Mouse (Mus musculus) frontal cortex, postnatal 10 days (tissue): Measurements from ENCODE around the gene Srp72.
"Not testable (repeated sequence)": the region's sequence is repeated elsewhere in the genome, so short reads cannot be mapped to it uniquely, and the experiment has no call there.

Experiments used
- DNase-seq, 2 experiments: peaks; one replicate each; pipeline ENCODE4 v3.0.0; 2022; ENCODE audit warnings: low spot score in 2 of 2, mixed read lengths in 1 of 2

Gene Srp72

DNA sequence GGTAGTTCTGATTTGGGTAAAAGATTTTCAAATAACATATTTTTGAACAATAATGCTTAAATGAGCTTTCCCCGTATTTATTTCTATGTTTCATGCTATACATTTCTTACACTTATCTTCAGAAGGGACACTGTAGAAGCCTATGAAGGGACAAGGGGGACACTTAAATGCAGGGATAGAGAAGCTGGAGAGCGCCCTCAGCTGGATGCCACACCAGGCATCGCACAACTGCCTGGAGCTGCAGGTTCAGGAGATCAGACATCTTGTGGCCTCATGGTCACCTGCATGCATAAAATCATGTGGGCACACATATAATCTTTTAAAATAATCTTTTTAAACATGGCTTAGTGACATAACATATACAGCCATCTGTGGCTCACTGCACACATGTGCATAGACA is 9.8 kb upstream of the Srp72 start:
- DNase-seq, result no peak

DNA sequence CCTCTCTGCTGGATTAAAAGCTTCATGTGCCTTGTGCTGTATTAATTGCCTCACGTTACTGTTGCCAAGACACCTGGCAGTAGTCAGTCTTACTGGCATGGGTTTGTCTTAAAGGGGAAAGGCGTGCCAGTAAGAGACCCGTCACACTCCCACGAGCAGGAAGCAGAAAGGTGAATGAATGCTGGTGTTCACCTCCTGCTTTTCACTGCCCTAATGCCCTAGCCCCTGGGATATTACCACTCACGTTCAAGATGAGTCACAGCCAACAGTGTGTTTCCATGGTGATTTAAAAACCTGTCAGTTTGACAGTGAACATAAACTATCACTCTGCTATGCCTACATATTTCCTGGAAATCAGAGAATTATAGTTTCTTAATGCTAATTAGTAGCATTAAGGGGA is 5.2 kb upstream of the Srp72 start:
- no peak for DNase-seq

DNA sequence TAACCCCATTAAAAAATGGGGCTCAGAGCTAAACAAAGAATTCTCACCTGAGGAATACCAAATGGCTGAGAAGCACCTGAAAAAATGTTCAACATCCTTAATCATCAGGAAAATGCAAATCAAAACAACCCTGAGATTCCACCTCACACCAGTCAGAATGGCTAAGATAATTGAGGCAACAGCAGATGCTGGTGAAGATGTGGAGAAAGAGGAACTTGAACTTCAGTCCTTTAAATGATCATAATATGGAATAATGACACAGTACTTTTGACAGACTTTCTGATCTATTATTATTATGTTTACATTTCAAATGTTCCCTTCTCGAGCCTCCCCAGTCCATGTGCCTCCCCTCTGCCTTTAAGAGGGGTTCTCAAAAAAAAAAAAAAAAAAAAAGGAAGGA is 3.4 kb upstream of the Srp72 start:
- not testable (repeated sequence) for DNase-seq

DNA sequence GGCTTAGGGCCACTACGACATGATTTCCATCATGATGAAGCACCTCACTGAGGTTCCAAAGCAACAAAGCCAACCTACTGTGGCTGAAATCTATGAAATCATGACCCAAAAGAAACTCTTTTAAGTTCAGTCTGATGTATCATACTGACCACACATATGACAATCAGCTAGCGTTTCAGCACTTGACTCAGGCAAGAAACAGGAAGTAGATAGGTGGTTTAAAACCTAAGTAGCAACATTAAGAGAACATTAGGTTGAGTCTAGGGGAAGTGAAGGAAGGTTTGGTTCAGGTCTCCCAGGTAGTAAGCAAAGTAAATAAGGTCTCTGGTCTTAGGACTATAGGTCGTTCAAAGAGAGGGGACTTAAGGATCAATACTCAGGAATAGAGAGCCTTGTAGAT is 995 bp upstream of the Srp72 start:
- no peak for DNase-seq

DNA sequence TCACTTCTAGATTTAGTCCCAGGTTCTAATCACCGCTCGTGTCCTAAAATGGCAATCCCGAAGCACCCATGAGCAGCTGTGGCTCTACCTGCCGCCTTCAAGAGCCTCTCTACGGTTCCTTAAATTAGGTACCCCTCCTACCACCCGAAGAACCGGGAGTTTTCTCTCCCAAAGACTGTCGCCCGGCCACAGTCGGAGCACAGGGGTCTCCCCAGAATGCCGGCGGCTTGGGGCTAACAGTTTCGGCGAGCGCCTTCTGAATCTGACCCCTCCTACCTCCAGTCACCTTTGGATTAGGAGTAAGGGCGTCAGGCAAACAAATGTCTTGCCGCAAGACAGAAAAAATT is 303 bp upstream of the Srp72 start:
- DNase-seq, result no peak

DNA sequence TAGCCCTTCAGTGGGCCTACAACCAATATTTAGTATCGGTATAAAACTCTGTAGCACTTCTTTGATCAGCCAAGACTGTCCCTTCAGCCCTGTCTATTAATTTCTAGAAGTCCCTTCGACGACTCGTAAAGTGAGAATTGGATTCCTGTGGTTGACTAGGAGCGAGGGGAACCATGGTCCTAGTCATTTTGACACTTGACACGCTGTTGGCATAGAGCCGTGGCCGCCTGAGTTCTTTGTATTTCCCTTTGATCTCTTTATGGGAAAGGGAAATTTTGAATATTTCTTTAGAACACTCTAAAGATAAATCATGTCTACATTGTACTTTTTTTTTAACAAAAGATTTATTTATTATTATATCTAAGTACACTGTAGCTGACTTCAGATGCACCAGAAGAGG is 1.3 kb downstream of the Srp72 start:
- DNase-seq, result no peak

DNA sequence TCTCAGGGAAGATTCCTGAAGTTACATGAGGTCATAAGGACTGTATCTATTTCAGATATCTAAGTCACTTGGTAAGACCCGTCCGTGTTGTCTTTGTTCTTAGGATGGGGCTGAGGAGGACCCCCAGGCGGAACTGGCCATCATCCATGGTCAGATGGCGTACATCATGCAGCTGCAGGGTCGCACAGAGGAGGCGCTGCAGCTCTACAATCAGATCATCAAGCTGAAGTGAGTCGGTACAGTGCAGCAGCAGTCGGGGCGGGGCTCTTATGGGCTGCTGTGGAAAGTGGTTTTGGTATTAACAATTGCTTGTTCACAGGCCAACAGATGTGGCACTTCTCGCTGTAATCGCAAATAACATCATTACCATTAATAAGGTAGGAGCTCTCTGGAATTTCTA is 9.5 kb downstream of the Srp72 start:
- no peak for DNase-seq

DNA sequence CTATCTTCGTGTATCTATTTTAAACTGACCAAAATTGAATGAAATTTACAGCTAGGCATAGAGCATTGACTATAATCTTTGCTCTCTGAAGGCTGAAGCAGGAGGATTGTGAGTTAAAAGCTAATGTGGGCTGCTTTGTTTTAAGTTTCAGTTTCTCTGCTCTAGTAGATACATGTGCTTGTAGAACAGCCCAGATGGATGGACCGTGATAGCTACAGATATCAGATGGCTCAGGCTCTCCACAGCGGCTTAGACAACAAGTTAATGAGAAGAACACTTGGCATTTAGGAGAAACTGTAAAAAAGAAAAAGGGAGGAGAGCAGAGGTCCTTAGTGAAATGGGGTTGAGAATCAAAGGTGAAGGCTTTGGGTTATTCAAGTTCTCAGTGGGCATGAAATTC is 16.3 kb downstream of the Srp72 start:
- no peak for DNase-seq

DNA sequence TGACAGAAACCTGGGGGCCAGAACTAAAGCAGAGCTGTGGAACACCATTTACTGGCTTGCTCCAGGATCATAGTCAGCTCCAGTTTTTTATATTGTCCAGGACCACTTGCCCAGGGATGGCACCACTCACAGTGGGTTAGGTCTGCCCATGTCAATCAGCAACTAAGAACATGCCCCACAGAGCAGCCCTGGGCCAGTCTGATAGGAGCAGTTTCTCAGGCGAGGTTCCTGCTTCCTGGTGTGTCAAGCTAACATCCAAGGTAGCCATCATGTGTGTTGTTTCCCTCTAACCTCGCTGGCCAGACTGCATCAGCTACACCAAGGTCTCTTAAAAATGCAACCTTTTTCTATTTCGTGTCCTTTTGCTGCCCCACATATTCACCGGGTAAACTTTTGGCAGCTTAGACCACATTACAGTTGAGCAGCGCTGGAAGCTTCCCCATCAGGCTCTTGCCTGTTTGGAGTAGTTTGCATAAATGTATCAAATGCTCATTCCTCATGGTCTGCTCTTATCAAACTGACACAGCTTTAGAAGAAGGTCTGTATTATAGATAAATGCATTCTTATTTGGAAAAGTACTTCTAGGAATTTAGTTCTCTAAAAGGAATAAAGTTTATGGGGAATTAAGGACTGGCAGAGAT is 18.8 kb downstream of the Srp72 start:
- no peak for DNase-seq

DNA sequence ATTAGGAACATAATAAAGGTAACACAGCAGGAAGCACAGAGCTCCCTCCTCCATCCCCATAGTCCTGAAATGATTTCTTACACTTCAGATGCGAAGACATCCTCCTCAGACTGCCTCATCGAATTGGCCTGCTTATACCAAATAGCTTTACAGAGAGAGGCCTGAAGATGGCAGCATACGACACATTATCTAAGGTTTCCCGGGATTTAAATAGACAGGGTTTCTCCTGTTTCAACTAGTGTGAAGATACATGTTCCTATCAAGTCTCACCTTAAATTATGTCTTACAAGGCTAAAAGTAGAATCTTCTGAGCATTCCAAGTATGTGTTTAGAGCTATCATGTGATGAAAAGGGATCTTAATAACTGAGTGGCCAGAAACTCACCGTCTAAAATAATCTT is 23.9 kb downstream of the Srp72 start:
- peak in 1 of 2 experiments; percentile 29 for DNase-seq

DNA sequence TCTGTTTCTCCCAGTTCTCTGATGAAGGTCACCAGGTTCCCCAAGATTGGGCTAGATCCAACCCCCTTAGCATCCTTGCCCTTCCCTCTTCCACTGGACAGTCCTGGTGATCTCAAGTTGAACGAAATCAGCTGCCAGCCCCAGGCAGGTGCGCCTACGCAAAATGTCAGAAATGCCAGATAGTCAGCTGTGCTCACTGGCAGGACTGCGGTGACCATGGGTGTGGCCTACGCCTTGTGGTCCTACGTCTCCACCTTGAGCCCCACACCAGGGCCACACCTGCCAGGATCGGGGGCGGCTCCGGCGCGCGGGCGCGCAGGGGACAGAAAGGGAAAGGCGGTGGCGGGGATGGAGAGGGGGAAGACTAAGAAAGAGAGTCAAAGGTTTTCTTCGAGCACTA is 26.7 kb downstream of the Srp72 start:
- no peak for DNase-seq

DNA sequence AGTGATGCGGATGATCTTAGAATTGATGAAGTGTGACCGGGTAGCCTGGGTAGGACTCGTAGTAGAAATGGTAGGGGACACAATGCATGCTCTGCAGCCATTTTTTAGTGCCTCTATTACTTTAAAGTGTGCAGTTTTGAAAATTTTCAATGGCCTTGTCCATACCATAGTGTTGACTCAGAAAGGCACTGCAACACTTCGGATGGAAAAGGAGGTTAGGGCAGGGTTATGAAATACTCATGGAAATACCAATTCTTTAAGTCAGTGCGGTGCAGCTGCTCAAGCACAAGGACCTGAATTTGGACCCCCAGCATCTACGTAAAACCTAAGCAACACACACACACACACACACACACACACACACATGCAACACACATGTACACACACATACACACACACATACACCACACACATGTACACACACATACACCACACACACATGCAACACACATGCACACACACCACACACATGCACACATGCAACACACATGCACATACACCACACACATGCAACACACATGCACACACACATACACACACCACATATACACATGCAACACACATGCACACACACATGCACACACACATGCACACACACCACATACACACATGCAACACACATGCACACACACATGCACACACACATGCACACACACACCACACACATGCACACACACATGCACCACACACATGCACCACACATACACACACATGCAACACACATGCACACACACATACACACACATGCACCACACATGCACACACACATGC is 29.8 kb downstream of the Srp72 start, which contains the start of gene Arl9:
Arl9 (plus strand) TSS at position 5 of the 771 bp plus-strand sequence.
- no peak for DNase-seq

DNA sequence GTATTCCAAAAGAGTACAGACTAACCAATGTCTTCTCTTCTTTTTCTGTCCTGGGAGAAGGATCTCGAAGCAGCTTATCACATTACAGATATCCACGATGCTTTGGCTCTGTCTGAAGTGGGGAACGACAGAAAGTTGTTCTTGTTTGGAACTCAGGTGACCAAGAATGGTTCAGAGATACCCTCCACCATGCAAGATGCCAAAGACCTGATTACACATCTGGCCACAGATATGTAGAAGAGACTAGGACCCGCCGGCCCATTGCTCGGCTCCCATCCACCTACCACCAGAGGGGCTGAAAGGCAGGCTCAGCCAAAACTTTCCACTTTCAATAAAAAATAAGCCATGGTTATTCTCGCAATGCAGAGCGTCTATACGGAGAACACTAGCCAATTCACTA is 35.9 kb downstream of the Srp72 start:
- DNase-seq, result no peak

DNA sequence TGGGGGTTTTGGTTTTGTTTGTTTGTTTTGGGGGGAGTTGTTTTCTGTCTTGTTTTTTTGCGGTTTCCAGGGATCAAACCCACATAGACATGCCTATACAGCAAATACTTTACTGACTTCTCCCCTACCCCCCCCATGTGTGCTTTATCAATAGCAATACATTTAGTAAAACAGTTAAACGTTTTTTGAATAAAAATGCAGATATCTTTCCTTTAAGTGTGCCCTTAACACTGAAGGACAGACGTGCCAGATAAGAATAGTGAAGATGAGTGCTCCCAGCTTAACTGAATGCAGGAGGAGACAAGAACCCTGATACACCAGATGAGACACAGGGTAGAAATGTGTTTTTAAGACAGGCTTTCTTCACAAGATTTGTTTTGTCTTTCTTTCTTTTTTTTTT is 36.6 kb downstream of the Srp72 start:
- no peak for DNase-seq

DNA sequence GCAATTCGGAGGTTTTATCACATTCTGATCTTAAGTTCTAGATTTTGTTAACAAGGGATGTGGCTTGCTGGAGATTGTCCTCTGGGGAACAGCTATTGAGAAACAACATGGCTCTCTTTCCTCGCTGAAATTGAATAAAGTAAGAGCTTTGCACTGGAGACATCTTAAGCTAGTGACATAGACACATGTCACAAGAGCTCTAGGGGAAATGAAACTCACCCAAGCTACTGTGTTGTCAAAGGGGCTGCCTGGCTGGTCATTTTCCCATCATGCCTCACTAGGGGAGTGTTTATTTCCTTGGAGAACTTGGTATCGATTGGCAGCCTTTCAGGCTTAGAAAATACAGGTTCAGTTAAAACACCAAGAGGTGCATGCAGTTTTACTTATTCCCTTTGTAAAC is 38.7 kb downstream of the Srp72 start:
- DNase-seq, result no peak

DNA sequence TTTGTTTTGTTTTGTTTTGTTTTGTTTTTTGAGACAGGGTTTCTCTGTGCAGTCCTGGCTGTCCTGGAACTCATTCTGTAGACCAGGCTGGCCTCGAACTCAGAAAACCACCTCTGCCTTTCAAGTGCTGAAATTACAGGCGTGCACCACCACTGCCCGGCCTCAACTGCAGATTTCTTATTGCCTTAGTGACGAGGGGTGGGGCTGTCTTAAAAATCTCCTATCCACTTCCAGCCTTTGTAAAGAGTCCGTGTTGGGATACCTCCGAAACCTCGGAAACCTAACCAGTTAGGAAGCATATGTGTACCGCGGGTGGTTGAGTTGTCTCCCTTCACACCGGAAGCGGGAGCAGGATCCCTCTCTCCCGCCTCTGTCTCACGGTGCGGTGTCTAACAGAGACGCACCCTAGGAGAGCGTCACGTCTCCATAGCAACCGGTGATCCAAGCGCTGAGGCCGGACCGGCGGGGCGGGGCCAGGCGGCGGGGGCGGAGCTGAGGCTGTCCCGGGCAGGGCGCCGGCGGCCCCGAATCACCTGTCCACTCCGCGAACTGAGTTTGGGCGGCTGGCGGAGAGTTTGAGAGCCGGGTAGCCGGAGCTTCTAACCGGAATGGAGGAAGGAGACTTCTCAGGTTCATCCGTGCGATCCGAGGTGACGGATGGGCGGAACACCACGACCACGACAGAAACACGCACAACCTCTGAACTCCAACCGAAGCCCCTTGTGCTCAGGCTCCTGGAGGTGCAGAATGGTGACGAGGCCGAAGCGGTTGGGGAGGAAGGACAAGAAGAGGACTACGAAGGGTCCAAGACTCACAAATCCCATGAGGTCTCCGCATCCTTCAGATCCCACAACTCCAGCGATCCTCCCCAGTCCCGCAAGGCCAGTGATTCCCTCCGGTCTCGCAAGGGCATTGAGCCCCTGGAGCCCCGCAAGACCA is 41.3 kb downstream of the Srp72 start, which contains the start of gene Thegl:
Thegl (plus strand) TSS at position 480 of the 939 bp plus-strand sequence.
- peak; percentile 54 to 67 for DNase-seq

DNA sequence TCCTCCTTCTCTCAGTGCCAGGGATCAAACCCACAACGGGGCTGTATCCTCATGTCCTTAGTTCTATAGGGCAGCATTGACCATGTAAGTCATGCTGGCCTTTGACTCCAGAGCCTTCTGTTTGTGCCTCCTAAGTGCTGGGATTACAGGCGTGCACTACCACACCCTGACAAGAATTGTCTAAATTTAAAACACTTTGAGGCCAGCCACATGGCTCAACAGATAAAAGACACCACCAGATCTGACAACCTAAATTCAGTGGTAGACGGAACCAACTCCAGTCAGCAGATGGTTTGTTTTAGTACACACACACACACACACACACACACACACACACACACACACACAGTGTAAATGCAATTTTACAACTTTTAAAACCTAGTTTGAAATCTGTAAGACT is 53.6 kb downstream of the Srp72 start:
- DNase-seq, result no peak

DNA sequence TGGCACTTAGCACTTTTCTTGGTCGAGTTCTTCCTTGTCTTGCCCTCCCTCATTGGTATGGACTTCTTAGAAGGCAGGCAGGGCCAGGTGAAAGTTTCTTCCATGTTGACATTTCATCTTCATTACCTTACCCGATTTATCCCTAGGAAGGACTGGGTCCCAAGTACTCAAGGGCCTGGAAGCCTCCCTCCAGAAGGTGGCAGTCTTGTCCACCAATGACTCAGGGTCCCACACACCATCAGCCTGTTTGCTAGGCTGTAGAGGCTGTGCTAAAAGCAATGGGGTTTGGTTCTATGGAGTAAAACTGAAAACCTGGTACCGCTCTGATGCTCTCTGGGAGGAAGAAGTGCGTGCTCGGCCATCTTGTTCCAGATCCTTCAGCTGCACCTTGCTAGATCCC is 55.3 kb downstream of the Srp72 start:
- DNase-seq, result peak in 1 of 2 experiments; percentile 13

DNA sequence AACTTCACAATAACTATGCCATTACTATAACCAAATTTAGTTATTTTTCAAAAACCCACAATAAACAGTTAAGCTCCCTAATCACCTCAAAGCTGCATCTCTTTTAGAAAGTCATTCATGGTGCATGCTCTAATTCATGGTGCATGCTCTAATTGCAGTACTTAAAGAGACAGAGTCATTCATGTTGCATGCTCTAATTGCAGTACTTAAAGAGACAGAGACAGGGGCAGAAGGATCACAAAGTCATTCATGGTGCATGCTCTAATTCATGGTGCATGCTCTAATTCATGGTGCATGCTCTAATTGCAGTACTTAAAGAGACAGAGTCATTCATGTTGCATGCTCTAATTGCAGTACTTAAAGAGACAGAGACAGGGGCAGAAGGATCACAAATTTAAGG is 60.6 kb downstream of the Srp72 start:
- not testable (repeated sequence) for DNase-seq

DNA sequence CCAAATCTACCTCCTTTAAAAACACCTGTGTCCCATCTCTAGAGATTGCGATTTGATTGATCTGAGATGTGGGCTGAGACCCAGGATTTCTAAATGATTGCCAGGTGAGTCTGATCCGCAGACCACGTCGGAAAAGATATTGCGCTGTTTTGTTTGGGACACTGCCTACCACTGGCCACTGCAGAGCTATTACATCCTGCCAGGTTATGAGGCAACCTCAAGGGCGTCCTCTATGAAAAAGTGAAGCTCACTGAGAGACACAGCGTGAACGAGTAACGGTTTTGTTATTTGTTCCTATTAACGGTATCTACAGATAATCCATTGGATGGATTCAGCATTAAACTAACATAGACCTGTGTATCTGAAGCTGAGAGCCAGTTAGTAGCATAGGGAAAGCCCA is 64.0 kb downstream of the Srp72 start:
- DNase-seq, result no peak

DNA sequence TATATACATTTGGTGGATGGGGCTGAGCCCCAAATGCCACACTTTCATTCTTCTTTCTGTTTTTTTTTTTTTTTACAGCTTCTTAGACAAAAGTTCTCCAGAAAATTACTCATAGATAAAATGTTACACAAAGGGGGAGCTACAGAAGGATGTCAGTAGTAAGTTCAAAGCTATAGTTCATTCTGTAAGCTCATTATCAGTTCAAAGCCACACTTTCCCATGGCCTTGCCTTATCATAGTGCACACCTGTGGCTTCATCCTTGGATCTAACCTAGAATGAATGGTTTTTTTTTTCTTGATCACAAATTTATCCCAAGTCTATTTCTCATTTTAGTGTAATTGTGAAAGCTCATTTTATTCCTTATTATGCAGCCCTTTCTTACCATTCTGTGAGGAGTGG is 64.9 kb downstream of the Srp72 start:
- no peak for DNase-seq

DNA sequence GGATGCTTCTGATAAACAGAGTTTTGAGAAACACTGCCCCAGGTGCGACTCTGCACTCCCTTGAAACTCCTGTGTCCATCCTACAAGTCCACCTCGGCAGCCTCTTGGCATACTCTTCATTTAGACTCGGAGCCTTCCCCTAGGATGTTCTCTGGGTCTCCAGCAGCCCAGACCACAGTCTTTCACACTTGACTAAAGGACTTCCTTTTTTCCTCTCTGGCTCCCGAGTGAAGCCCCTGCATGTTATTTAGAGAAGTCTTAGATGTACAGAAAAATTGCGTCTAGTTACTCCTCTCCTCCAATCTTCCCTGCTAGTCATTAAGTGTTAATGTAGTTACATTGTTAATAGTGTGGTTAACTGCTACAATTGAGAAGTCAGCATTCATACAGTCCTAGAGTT is 69.9 kb downstream of the Srp72 start:
- DNase-seq, result no peak
